Mouse (Mus musculus): Measurements from ENCODE around the gene Btbd9.
A peak's percentile ranks its signal among the peaks of the same experiment; 100 is the strongest.

The Btbd9 gene

DNA sequence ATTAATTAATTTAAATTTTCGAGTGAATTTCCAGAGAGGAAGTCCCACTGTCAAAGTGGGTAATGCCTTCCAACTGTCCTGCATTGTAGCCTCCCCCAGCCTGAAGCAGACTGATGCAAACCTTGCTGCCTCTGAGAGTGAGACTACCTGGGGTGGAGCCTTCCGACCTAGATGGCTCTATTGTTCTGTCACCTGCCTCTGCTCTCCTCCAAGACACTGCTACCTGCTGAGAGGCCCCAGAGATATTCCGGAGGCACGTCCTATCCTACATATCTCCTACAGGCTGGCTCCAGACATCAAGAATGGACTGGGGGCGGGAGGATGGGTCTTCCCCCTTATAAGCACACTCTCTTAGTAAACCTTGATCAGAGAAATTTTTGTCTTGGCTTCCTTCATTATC, 22.0 kb upstream of the Btbd9 start:
- no peak for DNase-seq (ENCODE audit: low spot score)

DNA sequence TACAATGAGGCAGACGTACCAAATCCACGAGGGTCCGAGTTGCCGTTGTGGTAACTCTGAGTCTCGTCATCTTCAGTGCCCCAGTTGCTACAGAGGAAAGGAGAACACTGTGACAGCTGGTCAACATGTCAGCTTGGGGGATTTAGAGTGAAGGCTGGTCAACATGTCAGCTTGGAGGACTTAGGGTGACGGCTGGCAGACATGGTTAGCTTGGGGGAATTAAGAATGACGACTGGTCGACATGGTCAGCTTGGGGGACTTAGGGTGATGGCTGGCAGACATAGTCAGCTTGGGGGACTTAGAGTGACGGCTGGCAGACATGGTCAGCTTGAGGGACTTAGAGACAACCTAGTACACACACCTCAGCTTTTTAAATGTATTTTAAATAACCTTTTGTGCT, 21.5 kb upstream of the Btbd9 start:
- DNase-seq (ENCODE audit: low spot score) = no peak

- no peak for DNase-seq (ENCODE audit: low spot score)
Observed at GRCm38 (mm10) chr17:30594846-30595245, 18.6 kb upstream of the Btbd9 start.

GRCm38 (mm10) chr17:30594407-30594806, 18.1 kb upstream of the Btbd9 start:
- DNase-seq (ENCODE audit: low spot score) = no peak

DNA sequence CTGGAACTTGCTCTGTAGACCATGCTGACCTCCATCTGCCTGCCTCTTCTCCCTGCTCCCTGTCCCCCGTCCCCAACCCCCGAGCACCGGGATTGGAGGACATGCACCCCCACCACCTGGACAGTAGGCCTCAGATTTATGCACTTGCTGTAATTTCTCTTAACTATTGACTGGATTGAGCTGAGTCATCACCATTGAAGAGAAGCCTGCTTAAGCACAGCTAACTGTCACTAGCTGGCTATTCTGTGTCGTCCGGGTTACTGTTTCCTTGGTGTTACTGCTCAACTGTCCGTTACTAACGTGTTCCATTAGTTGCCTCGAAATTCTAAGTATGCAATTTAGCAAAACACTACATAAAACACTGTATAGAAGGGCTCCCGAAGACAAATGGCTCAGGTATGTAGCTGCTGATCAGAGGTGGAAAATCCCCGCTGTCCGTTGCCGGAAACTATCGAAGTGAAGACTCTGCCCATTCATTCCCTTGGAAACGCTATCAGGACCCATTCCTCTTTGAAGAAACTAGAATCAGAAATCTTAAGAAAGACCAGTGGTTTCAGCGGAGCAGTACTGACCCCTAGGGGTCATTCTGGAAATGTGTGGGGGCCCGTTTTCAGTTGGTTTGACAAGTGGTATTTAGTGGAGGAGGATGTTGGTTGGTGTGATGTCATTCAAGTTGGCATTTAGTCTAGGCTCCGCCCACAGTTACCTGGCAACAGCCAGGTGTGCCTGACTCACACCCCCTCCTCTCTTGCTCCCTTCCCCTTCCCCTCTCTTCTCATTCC, 14.3 kb upstream of the Btbd9 start:
- DNase-seq (ENCODE audit: low spot score) = peak; percentile 69

GRCm38 (mm10) chr17:30583258-30584001, 7.1 kb upstream of the Btbd9 start:
- no peak for DNase-seq (ENCODE audit: low spot score)

DNA sequence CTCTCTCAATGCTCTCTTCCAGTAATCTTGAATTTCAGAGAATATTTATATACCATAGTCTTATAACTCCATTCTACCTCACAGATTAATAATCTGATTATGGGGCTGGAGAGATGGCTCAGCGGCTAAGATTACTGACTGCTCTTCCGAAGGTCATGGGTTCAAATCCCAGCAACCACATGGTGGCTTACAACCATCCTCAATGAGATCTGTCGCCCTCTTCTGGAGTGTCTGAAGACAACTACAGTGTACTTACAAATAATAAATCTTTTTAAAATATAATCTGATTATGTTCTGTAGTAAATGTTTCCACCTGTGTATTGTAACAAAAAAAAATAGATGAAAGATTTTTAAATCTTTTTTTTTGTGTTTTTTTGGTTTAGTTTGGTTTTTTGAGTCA, 6.0 kb upstream of the Btbd9 start:
- no peak for DNase-seq (ENCODE audit: low spot score)

- DNase-seq (ENCODE audit: low spot score) = peak; percentile 52
Observed at GRCm38 (mm10) chr17:30581201-30581600, 4.9 kb upstream of the Btbd9 start.

DNA sequence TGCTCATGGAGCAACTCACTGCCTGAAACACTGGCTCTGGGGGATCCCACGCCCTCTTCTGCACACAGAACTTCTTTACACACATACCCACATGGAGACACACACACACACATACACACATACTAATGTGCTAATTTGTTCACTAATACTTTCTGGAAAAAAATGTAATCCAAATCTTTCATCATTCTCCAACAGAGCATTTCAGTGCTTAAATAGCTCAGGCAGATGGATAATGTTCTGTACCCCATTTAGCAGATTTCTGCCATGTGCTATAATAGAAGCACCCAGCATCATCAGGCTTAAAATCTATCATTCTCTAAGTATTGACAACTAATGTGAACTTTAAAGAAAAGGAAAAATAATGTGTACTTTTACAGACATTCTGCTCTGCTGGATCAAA, 4.5 kb upstream of the Btbd9 start:
- no peak for DNase-seq (ENCODE audit: low spot score)

GRCm38 (mm10) chr17:30576946-30577345, 658 bp upstream of the Btbd9 start:
- no peak for DNase-seq (ENCODE audit: low spot score)

GRCm38 (mm10) chr17:30575121-30575904, 975 bp downstream of the Btbd9 start:
- DNase-seq (ENCODE audit: low spot score) = no peak

GRCm38 (mm10) chr17:30574783-30575075, 1.6 kb downstream of the Btbd9 start:
- no peak for DNase-seq (ENCODE audit: low spot score)

- DNase-seq (ENCODE audit: low spot score) = no peak
Observed at GRCm38 (mm10) chr17:30573990-30574782, 2.1 kb downstream of the Btbd9 start.

- no peak for DNase-seq (ENCODE audit: low spot score)
Observed at GRCm38 (mm10) chr17:30570971-30571370, 5.3 kb downstream of the Btbd9 start.

DNA sequence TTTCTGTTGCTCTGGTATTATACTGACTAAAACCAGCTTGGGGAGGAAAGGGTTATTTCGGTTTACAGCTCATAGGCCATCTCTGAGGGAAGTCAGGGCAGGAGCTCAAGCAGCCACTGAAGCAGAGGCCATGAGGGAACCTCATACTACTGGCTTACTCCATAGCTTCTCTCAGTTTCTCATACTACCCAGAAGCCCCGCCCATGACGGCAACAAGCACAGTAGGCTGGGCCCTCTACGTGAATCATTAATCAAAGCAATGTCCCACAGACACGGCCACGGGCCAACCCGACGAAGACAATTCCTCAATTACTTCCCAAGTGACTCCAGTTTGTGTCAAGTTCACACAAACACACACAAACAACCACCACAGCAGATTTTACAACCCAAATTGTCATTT, 6.1 kb downstream of the Btbd9 start:
- DNase-seq (ENCODE audit: low spot score) = no peak

DNA sequence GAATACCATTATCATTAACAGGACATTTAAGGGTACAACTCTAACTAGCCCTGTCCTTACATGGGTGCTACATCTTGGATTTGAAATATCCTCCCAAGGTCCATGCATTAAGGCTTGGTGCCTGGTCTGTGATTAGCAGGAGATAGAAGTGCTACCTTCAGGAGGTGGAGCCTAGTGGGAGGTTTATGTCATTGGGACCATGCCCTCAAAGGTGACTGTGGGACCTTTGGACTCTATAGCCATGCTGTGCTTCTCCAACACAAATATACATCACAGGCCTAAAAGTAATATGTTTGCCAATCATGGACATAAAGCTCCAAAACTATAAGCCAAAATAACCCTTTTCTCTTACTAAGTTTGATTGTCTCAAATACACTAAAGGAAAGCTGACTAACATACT, 7.8 kb downstream of the Btbd9 start:
- DNase-seq (ENCODE audit: low spot score) = no peak

- no peak for DNase-seq (ENCODE audit: low spot score)
Observed at GRCm38 (mm10) chr17:30564971-30565370, 11.3 kb downstream of the Btbd9 start.

- no peak for DNase-seq (ENCODE audit: low spot score)
Observed at GRCm38 (mm10) chr17:30564407-30564806, 11.9 kb downstream of the Btbd9 start.

DNA sequence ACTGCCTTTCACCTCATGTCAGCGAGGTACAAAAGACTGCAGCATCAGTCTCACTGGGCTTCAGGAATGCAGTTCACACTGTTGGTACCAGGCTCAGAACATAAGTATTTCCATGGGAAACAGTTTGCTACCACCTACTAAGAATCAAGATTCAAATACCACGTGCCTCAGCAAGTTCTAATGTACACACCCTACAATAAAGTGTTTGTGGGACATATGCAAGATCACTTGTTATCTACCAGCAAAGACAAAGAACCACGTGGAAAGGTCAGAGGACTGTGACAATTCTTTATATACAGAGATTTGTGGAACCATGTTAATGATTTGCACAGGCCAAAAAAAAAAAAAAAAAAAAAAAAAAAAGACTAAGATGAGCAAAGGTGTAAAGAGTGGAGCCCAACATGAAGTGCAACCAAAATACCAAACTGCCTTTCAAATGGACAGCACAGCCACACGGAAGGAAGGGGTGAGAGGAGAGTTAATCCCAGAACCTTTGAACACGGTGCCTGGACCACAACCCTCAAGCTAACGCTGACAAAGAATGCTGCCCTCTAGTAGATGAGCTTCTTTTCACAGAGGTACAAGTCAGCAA, 12.7 kb downstream of the Btbd9 start:
- no peak for DNase-seq (ENCODE audit: low spot score)

DNA sequence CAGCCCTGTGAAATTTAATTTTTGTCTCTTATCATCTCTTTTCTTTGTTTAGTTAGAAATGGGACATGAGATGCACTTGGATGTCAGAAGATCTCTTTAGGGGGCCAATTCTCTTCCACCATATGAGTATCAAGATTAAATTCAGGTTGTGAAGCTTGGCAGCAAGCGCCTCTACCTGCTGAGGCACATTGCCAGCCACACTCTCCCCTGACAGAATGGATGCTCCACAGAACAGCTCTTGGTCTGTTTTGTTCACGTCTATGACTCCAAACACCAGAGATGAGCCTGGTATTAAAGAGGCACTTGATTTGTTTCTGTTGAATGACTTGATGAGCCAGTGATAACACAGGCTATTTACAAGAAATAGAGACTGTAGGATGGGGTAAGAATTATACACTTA, 13.5 kb downstream of the Btbd9 start:
- DNase-seq (ENCODE audit: low spot score) = no peak

DNA sequence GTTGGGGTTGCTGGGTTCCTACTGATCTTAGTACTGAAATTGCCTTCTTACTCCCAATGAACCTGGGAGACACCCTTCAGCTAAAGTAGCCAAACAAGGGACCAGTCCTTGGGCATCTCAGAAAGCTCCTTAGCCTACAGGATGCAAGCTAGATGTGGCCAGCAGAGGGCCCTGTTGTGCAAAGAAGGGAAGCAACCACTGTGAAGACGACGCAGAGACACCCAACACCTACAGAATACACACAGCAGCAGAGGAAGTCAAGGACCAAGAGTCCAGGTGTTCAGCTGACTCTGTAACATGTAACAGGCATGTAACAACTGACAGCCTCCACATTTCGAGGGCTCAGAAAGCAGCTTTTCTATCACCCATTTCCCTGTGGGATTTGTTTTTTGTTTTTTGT, 16.8 kb downstream of the Btbd9 start:
- DNase-seq (ENCODE audit: low spot score) = no peak

DNA sequence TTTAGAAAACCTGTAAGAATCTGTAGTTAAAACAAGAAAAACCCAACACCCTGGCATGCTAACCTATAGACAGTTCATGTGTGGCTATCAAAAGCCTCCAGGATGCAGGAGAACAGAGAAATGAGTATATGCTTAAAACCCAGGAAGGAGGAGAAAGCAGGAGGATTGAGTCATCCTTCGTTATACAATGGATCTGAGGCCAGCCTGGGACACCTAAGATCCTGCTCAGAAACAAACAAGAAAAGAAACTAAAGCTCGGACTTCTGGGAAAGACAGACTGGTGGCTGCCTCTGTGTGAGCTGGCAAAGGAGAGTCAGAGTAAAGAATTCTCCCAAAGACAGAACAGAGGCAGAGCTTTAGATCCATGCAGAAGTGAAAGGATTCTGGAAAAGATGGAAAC, 17.7 kb downstream of the Btbd9 start:
- no peak for DNase-seq (ENCODE audit: low spot score)

All from left cerebral cortex, adult 11 months (tissue).